Mouse (Mus musculus): ENCODE results near the gene Prss48.

GRCm38 (mm10) chr3:86011833-86012232 lies 9.5 kb upstream of the Prss48 start:
- TF ChIP-seq CTCF (IDR thresholded peaks at IDR 0.05; ENCODE audit: extremely low read depth, insufficient read length, insufficient replicate concordance, low read depth, low read length) (no peak), POLR2A (IDR thresholded peaks at IDR 0.05; ENCODE audit: low read depth, low read length) (no peak)

All from small intestine, adult 2 months (tissue).